Mouse (Mus musculus) bone marrow, adult 2 months (tissue): ENCODE measurements at regions not wholly inside any gene's neighbourhood (a gene's known extent, or its start where the extent isn't known, plus 50 kb on each side); places are given as distances from the start of the nearest gene placed in this dataset.

Experiments
- H3K27ac ChIP-seq: fragments of 200-500 bp; 2 replicates; pipeline ENCODE4 v1.5.1; 2012; ENCODE audit warnings: low read depth, mild to moderate bottlenecking, control low read depth, inconsistent platforms, low read length; ENCODE audit not compliant: control insufficient read depth, poor library complexity, insufficient read depth
- H3K4me1 ChIP-seq: fragments of 200-500 bp; 2 replicates; pipeline ENCODE4 v1.6.1; 2011; ENCODE audit warnings: low read length; ENCODE audit not compliant: control insufficient read depth, insufficient read depth
- H3K4me3 ChIP-seq: fragments of 200-500 bp; replicated peaks from 2 replicates; pipeline ENCODE3; 2011; ENCODE audit warnings: mild to moderate bottlenecking, low read depth, low read length, control low read depth; ENCODE audit not compliant: control insufficient read depth
- CTCF ChIP-seq: fragments of 200-500 bp; IDR thresholded peaks from 2 replicates; pipeline ENCODE4 v1.5.1; 2011; ENCODE audit warnings: low read length, control low read depth; ENCODE audit not compliant: control insufficient read depth, insufficient read depth
- POLR2A ChIP-seq: fragments of 200-500 bp; IDR thresholded peaks from 2 replicates; pipeline ENCODE4 v1.6.1; 2011; ENCODE audit warnings: low read depth, mild to moderate bottlenecking, control low read depth, low read length, borderline replicate concordance; ENCODE audit not compliant: control insufficient read depth
- WGBS: fragments of 180-500 bp; shearing (Covaris S2); methylation state at CpG from one replicate; pipeline ENCODE4 v1.1.7; 2018; 5-methylcytosine and 5-hydroxymethylcytosine counted together

DNA sequence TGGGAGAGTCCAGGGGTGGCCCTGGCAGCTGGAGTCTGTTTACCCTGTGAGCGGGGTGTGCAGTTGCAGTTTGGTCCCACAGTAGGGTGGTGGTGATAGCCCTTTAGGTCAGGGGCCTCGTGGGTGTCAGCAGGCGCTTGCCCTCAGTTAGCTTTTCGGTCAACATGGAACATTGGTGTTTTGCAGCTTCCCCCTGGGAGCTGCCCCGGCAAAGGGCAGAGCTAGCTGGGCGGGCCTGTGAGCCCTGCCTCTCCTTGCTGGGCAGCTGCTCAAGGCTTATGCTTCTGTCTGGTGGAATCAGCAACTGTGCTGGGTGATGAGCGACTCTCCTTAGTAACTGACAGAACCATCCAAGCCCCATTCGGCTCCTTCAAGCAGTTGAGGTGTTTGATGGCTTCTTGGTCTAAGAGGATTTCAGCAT lies 115.7 kb downstream of the Gadd45g start:
- H3K4me3 ChIP-seq, result no peak overlapping the region
- H3K4me1 ChIP-seq, result peaks cover 4% of the 10 kb centered on the region
- WGBS, result 69% methylated on average over 8 of the region's 8 CpGs
- no peak overlapping the region for H3K27ac ChIP-seq
- TF ChIP-seq CTCF, result no peak

DNA sequence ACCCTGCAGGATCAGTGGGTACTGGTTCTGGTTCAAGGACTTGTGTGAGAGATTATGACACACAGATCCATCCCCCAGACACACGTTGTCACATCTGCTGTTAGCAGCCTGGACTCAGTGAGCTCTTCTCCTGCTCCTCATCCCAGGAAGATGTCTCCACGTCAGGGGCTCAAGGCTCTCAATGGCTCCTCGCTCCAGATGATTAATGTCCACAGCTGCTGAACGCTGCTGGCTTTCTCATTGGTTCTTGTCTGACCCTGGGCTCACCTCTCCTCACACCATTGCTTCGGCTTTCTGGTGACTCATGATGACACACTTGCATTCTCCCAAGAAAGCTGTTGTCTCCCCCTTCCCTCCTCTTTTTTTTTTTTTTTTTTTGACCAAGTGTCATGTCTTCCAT lies 116.2 kb downstream of the Gadd45g start:
- no peak overlapping the region for H3K4me3 ChIP-seq
- TF ChIP-seq CTCF, result no peak
- TF ChIP-seq POLR2A, result no peak
- 80% methylated on average over 5 of the region's 5 CpGs for WGBS
- peaks cover 4% of the 10 kb centered on the region for H3K4me1 ChIP-seq
- no peak overlapping the region for H3K27ac ChIP-seq

DNA sequence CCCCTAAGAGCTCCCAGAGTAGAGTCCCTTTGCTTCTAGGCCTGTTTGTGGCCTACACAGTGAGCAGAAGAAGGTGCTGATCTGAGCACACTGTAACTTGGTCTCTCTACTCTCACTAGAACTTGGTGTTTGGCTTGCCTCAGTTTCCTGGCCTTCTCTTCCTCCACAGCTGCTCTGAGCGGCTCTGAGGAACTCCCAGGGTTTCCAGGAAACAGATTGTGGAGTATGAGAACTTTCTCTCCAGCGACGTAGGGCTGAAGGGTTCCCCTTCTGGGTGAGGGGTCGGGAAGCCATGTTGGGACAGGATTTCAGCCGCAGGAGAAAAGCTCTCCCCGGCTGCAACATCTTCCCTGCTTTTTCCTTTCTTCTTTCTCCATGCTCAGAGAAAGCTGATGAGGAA lies 117.5 kb downstream of the Gadd45g start:
- no peak for TF ChIP-seq CTCF
- no peak for TF ChIP-seq POLR2A
- no peak overlapping the region for H3K4me3 ChIP-seq
- peaks cover 4% of the 10 kb centered on the region for H3K4me1 ChIP-seq
- 0 out of 2 replicates have a peak overlapping the region, but pooled peaks have one; percentile 37 for H3K27ac ChIP-seq
- WGBS, result 6% methylated on average over 6 of the region's 6 CpGs

DNA sequence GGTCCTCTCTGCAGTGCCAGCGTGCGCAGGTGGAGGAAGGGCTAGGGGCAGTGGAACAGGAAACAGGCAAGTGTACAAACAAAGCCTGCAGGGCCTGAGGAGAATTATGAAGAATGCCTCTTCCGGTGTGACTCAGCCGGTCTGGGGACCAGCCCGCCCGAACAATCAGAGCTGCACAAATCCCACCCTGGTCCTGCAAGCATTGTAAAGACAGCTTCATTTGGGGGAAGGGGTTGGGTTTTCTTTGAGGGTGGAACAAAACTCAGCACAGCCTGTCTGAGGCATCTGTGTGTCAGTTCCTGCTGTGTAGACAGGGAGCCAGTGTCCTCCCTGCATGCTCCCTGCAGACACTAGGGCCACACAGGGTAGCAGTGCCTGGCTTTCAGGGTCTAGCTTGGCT lies 117.9 kb downstream of the Gadd45g start:
- 6% methylated on average over 6 of the region's 6 CpGs for WGBS
- TF ChIP-seq POLR2A (no peak), CTCF (no peak)
- Histone ChIP-seq H3K4me1 (peaks cover 4% of the 10 kb centered on the region), H3K27ac (peak overlapping the region; percentile 37; the same call in 1 of the 2 replicates), H3K4me3 (no peak overlapping the region)

DNA sequence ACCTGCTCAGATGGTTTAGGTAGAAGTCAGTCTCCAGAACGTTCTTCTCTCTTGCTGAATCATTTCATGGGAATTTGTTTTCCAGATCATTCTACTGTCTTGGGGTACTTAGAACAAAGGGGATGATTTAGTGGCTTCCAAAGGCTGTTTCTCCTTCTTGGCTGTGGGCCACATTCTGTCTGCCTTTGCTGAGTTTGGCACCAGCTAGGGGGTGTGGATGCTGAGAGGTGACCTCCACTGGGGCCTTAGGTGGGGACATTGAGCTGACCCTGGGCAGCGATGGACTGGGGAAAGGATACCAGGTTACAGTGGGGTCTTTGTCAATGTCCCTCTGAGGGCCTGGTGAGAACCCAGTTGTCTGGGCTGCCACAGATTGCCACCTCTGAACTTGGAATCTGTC lies 118.4 kb downstream of the Gadd45g start:
- peak overlapping the region; percentile 37; the same call in 1 of the 2 replicates for H3K27ac ChIP-seq
- H3K4me1 ChIP-seq, result peaks cover 4% of the 10 kb centered on the region
- no peak overlapping the region for H3K4me3 ChIP-seq
- TF ChIP-seq POLR2A, result no peak
- no peak for TF ChIP-seq CTCF
- 59% methylated on average over 2 of the region's 2 CpGs for WGBS

DNA sequence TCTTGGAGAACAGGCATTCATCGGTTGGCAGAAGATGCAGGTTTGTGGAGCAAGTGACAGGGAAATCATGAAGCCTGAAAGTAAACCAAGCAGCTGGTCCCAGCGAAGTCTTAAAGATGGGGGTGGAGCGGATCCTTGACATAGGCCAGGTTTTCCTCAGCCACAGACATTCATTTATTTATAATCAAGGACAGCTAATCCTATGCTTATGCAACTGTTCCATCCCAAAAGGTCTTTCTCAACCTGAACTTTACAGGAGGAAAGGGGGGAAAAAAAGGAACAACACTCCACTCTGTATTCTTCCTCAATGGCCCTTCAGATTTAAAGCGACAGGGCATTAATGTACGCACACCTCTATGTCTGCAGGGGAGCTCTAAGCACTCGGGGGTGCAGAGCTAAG lies 121.6 kb downstream of the Gadd45g start:
- no peak overlapping the region for H3K4me3 ChIP-seq
- no peak overlapping the region for H3K27ac ChIP-seq
- no peak for TF ChIP-seq POLR2A
- no peak for TF ChIP-seq CTCF
- H3K4me1 ChIP-seq, result peaks cover 4% of the 10 kb centered on the region
- WGBS, result 85% methylated on average over 6 of the region's 6 CpGs

DNA sequence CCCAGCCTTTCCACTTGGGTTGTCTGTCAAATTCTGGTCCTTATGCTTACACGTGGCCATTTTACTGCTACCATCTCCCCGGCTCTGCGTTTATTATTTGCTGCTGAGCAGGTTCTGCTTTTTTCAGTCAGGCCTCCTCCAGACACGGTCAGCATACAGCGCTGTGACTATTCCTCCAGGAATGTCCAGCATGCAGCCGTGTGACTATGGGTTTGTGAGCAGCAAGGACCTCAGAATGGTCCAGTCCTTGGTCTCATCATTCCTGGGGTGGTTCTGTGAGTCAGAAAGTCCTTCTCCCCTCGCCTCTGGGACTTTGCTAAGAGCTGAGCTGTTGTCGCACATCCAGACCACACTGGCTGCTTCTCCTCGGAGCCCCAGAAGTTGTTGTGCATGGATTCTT lies 122.3 kb downstream of the Gadd45g start:
- no peak overlapping the region for H3K27ac ChIP-seq
- no peak overlapping the region for H3K4me3 ChIP-seq
- TF ChIP-seq POLR2A, result no peak
- TF ChIP-seq CTCF, result no peak
- peaks cover 4% of the 10 kb centered on the region for H3K4me1 ChIP-seq
- WGBS, result 46% methylated on average over 9 of the region's 9 CpGs

DNA sequence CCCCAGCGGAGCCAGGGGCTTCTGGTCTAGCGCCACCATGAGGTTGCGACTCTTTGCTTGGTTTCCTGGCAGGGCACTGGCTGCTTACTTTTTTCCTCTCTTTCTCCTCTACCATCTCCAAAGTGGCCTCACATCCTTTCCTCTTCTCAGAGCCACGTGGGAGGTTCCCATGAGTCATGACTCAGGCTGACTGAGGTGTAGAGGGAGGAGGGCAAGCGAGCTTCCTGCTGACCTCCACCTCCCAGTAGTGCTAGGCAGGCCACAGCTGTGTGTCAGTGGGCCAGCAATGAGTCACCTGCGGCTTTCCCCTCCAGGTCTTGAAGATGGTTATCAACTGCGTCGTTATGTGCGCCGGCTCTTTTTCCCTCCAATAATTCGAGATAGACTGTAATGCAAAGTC lies 123.6 kb downstream of the Gadd45g start:
- Histone ChIP-seq H3K4me1 (peaks cover 2% of the 10 kb centered on the region), H3K4me3 (no peak overlapping the region)
- 21% methylated on average over 11 of the region's 11 CpGs for WGBS

DNA sequence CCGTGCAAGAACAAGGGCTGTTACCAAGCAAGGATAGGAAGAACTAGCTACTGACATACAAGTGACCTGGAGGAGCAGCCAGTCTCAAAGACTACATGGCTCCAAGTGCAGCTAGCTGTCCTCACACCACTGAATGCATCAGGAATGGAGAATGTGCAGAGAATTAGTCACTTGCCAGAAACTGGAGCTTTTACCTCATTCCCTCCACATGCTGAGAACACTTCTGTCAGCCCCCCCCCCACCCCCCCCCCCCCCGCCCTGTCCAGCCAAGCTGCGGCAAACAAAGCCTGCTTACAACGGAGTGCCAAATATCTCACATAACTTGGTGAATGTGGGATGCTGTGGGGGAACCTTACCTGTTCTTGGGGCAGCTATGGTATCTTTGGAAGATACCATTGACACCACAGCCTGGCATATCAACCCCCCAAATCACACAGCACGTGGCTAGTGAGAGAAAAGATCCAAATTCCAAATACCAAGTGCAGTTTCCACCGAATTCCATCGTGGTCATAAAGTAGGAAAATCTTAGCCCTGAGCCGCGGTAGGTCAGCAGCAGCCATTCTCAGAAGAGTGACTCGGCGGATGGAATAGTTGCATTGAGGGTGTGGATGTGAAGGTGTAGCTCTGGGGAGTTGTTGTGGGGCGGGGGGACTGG lies 126.3 kb downstream of the Gadd45g start:
- H3K4me1 ChIP-seq, result peaks cover 6% of the 10 kb centered on the region
- no peak overlapping the region for H3K4me3 ChIP-seq
- WGBS, result 86% methylated on average over 12 of the region's 12 CpGs
- TF ChIP-seq CTCF (no peak), POLR2A (no peak)
- no peak overlapping the region for H3K27ac ChIP-seq

More for the DNA sequence above, 123.6 kb downstream of the Gadd45g start:
- TF ChIP-seq CTCF (no peak), POLR2A (no peak)
- no peak overlapping the region for H3K27ac ChIP-seq
